Mouse (Mus musculus): Measurements from ENCODE around the gene Atg4d.

DNA sequence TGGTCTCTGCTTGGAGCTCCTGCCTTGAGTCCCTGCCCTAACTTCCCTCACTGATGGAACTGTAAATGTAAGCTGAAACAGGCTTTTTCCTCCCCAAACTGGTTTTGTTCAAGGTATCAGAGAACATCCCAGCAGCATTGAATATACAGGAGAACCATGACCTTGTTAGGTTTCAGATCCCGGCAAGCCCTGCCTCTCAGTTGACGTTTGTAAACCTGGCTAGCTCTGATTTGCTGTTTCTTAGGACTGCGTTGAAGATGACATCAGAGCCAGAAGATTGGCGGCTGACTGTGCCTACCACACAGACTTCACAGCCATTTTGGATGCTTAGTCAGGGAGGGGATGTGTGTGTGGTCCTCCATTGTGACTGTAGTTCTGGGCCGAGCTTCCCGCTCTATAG lies 41.2 kb upstream of the Atg4d start:
- TF ChIP-seq CTCF (IDR thresholded peaks at IDR 0.05; ENCODE audit: control insufficient read depth, insufficient read depth, insufficient replicate concordance, low read depth, low read length) (no peak), POLR2A (IDR thresholded peaks at IDR 0.05; ENCODE audit: control insufficient read depth, low read depth, low read length) (no peak)
